19 mouse cellular contexts compared by ENCODE assay signal in genomic region chr17:14178475-14178874, GRCm38 (mm10). TPM values are rescaled to one million over a fixed set of nuclear protein-coding genes. Genes with fewer than 3 reads are reported as not detected.
DNase-seq lines count a peak whose midpoint lies in the region; ATAC-seq and TF ChIP-seq lines count a peak whose summit lies in the region.
"Had no signal": no experiment of that assay in that cellular context is flagged by ENCODE, and none has a peak within 500 bp of the region (broad histone marks: within the 10 kb centered on the region; RNA-seq: fewer than 3 reads in every experiment).

No protein-coding gene starts in this region.

- DNase-seq in heart, adult 11 months, result peak; percentile 80
- DNase-seq in heart, adult 2 months, result no peak
- peak; percentile 17 for DNase-seq in right cerebral cortex, postnatal 25 days
- no peak for DNase-seq in right cerebral cortex, adult 18-20 months
- DNase-seq in kidney, postnatal 0 days (ENCODE audit: low spot score), result peak; percentile 86
- no peak for DNase-seq in Muller cell, postnatal 12 days (ENCODE audit: inconsistent ontology term)
- DNase-seq in gastrocnemius, postnatal 14 days, result no peak
- DNase-seq in gastrocnemius, adult 2 months, result no peak
- DNase-seq: adrenal gland, postnatal 25 days; cerebellum, adult 9-10 months; embryo, embryonic 11 days; heart, postnatal 14 days; layer of hippocampus, postnatal 36 days; right cerebral cortex, postnatal 4 days had no signal

- intact Hi-C loops in heart, adult 2 months (cut with DNase I), result no loop called here
- intact Hi-C loops in gastrocnemius, postnatal 14 days (cut with DNase I; ENCODE audit: low total_unique reads), result no loop called here
- intact Hi-C loops in gastrocnemius, adult 2 months (cut with DNase I), result no loop called here

- no peaks in the 10 kb centered on the region for H3K79me2 ChIP-seq in heart, adult 2 months (replicated peaks; ENCODE audit: control insufficient read depth, insufficient read depth, low read length)

- no peak overlapping the region for H3K4me2 ChIP-seq in kidney, postnatal 0 days (ENCODE audit: low read length)
- H3K4me2 ChIP-seq: forebrain, embryonic 13.5 days had no signal

- TF ChIP-seq POLR2A in heart, adult 2 months (IDR thresholded peaks at IDR 0.05; ENCODE audit: insufficient read depth, low read depth, low read length), result no peak

- no peaks in the 10 kb centered on the region for H3K4me1 ChIP-seq in heart, adult 2 months (ENCODE audit: control insufficient read depth, insufficient read depth, low read length)
- peaks cover 25% of the 10 kb centered on the region for H3K4me1 ChIP-seq in kidney, postnatal 0 days (replicated peaks; ENCODE audit: insufficient read depth, low read length)
- H3K4me1 ChIP-seq: forebrain, embryonic 13.5 days had no signal

- no peak overlapping the region for H3K4me3 ChIP-seq in heart, adult 2 months
- H3K4me3 ChIP-seq in kidney, postnatal 0 days (replicated peaks; ENCODE audit: low read depth, low read length), result no peak overlapping the region
- H3K4me3 ChIP-seq in gastrocnemius, adult 2 months, result no peak overlapping the region
- H3K4me3 ChIP-seq: forebrain, embryonic 13.5 days; heart, embryonic 10.5 days had no signal

- H3K9me3 ChIP-seq in kidney, postnatal 0 days (replicated peaks; ENCODE audit: low read length), result no peaks in the 10 kb centered on the region
- H3K9me3 ChIP-seq: forebrain, embryonic 13.5 days; heart, embryonic 10.5 days had no signal

- TF ChIP-seq EP300 in heart, adult 2 months (IDR thresholded peaks at IDR 0.05; ENCODE audit: insufficient read depth, low read depth, low read length), result no peak

- TF ChIP-seq CTCF in heart, adult 2 months (IDR thresholded peaks at IDR 0.05), result no peak
- no peak for TF ChIP-seq CTCF in kidney, postnatal 0 days (IDR thresholded peaks at IDR 0.05; ENCODE audit: low read depth)
- no peak for TF ChIP-seq CTCF in gastrocnemius, adult 2 months (IDR thresholded peaks at IDR 0.05)

- 69% methylated on average over 4 of the region's 4 CpGs for whole genome bisulfite sequencing in heart, adult 2 months
- 22% methylated on average over 4 of the region's 4 CpGs for WGBS in kidney, postnatal 0 days

- H3K36me3 ChIP-seq in heart, adult 2 months (ENCODE audit: control insufficient read depth, insufficient read depth, low read length), result no peaks in the 10 kb centered on the region
- no peaks in the 10 kb centered on the region for H3K36me3 ChIP-seq in kidney, postnatal 0 days (ENCODE audit: insufficient read depth, low read length)
- H3K36me3 ChIP-seq: heart, embryonic 10.5 days had no signal

- no peaks in the 10 kb centered on the region for H3K27me3 ChIP-seq in heart, adult 2 months (ENCODE audit: control insufficient read depth, insufficient read depth, low read length)
- H3K27me3 ChIP-seq in kidney, postnatal 0 days (ENCODE audit: insufficient read depth, low read length), result no peaks in the 10 kb centered on the region
- H3K27me3 ChIP-seq: forebrain, embryonic 13.5 days had no signal

- no peak overlapping the region for H3K27ac ChIP-seq in heart, adult 2 months
- peak overlapping the region; percentile 91 for H3K27ac ChIP-seq in kidney, postnatal 0 days
- no peak overlapping the region for H3K27ac ChIP-seq in gastrocnemius, adult 2 months
- H3K27ac ChIP-seq: forebrain, embryonic 13.5 days; heart, embryonic 10.5 days; liver, embryonic 14.5 days had no signal

- peak; percentile 91 for ATAC-seq in kidney, postnatal 0 days (replicated peaks; ENCODE audit: low FRiP score, low read depth)
- ATAC-seq: forebrain, embryonic 13.5 days; inflammation-experienced regulatory T-cells, adult 6 months; midbrain, embryonic 16.5 days had no signal

- H3K9ac ChIP-seq in heart, adult 2 months (ENCODE audit: low read depth, low read length), result no peak overlapping the region
- H3K9ac ChIP-seq in kidney, postnatal 0 days (ENCODE audit: low read depth, low read length), result no peak overlapping the region
- H3K9ac ChIP-seq: forebrain, embryonic 13.5 days; liver, embryonic 14.5 days had no signal

RNA-seq across cellular contexts. Expression of gene Dact2, which starts 25.6 kb away (rescaled TPM):
- total RNA-seq in heart, adult 2 months (2021), result 1 to 10 TPM in 1 of 2 experiments, under 1 TPM in 1; 0.80 to 1.4 TPM
- polyA plus RNA-seq in heart, adult 2 months (2012; rRNA removed), result 0.76 and 1.00 TPM in 2 replicates
- polyA plus RNA-seq in kidney, postnatal 0 days (2015; fragmentation: Nextera tagmentation; extraction: Ambion mirVana), result 14.8 and 16.0 TPM in 2 replicates
- 1 to 10 TPM; 2.2 to 3.6 TPM for total RNA-seq in gastrocnemius, postnatal 14 days (2021)
- total RNA-seq in gastrocnemius, adult 2 months (2021), result 1 to 10 TPM; 2.3 to 2.7 TPM

Comparison
In these comparisons a context has a peak if more than half of its experiments do, and no peak if none do; other contexts are left out.
1. DNase-seq: peak in heart, adult 11 months (single experiment), right cerebral cortex, postnatal 25 days (single experiment) and kidney, postnatal 0 days (single experiment); none in heart, adult 2 months (0 of 2), right cerebral cortex, adult 18-20 months (single experiment), Muller cell, postnatal 12 days (single experiment), gastrocnemius, postnatal 14 days (single experiment) and gastrocnemius, adult 2 months (single experiment).